Mouse (Mus musculus) C2C12 (cell line): ENCODE data around the gene Pex5.

Source experiments
- CTCF ChIP-seq: IDR thresholded peaks from one replicate; pipeline ENCODE4 v1.5.1; 2011; ENCODE audit not compliant: control insufficient read depth, insufficient read depth, insufficient read length
- MAX ChIP-seq: IDR thresholded peaks from one replicate; pipeline ENCODE4 v1.6.1; 2011; ENCODE audit warnings: mild to moderate bottlenecking, control low read depth
- USF1 ChIP-seq: IDR thresholded peaks from one replicate; pipeline ENCODE4 v1.6.1; 2011; ENCODE audit warnings: low read depth, mild to moderate bottlenecking, control low read depth, moderate library complexity

DNA sequence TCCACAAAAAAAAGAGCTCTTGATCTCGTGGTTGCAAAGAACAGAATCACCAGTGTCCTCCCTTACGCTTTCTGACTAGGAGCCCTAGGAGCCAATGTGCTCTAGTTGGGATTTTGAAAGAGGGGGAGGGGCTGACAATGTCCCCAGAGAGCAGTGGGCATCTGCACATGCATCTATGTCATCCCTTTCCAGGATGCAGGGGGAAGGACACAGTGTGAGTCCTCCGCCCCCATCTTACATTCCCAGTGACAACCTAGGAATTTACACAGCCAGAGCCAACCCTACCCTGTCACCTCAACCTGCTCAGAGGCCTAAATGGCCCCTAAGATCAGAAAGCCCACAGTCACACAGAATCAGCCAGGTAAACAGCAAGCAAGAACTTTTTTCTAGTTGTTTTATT lies 15.5 kb upstream of the Pex5 start:
- TF ChIP-seq CTCF (no peak), USF1 (no peak), MAX (no peak)
